Mouse (Mus musculus) layer of hippocampus, postnatal 36 days (tissue): ENCODE measurements around the gene Ltf. TPM values are rescaled to one million over a fixed set of nuclear protein-coding genes. Genes with fewer than 3 reads are reported as not detected.

Experiments
- DNase-seq, 2 experiments: peaks; one replicate each; pipeline ENCODE4 v3.0.0; 2022
- total RNA-seq, 2 experiments: library from RNA; stranded (reverse); gene quantifications; 2 replicates each; pipeline ENCODE4 v1.2.3; 2021

The Ltf gene
- total RNA-seq: under 1 TPM; 0.30 to 0.63 TPM

DNA sequence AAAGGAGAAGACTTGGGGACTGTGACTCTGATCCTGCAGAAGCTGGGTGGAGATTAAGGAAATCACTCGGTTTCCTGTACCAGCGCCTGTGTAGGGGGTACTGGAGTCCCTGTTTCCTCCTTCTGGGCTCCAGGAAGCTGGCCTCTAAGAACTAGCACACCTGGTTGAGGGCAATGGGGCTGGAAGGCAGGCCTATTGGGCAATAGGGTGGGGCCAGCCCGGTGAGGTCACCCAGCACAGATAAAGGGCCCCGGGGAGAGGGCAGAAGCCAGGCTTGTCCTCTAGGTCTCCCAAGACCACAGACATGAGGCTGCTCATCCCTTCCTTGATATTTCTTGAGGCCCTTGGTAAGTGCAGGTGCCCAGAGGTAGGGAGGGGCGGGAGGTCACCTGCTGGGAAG, at the start of gene Ltf:
TSS of gene Ltf (plus strand) at position 250 of the 400 bp plus-strand sequence.
- DNase-seq: no peak

DNA sequence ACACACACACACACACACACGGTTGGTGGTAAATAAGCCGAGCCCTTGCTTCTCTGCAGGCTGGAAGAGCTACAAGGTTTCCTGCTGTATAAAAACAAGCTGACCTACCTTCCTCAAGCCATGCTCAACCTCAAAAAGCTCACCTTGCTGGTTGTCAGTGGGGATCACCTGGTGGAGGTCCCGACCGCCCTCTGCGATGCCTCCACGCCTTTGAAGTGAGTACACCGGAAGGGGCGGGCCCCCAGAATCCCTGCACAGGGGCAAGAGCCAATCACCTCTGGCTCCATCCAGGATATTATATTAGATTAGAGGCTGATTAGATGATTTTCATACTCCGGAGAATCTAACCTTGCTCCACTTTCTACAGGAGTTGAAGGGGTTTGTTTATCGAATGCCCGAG, 39.7 kb upstream of the Ltf start:
- DNase-seq: no peak

DNA sequence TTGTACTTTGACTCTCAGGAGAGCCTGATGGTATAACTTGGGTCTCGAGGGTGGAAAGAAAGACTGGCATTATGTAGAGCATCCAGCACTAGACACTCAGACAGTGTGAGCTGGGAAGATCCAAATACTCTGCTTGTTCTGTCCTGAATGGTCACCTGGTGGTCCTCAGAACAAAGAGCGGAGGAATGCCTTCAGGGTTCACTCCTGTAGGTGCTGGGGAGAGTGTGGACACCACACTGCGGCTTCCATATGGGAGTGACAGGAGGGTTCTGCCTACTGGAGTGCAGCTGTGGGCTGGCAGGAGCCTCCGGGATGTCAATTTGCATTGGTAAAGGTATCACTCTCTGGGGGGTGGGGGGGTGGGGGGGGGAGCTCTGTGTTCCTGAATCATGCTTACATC, 36.7 kb upstream of the Ltf start:
- no peak for DNase-seq

DNA sequence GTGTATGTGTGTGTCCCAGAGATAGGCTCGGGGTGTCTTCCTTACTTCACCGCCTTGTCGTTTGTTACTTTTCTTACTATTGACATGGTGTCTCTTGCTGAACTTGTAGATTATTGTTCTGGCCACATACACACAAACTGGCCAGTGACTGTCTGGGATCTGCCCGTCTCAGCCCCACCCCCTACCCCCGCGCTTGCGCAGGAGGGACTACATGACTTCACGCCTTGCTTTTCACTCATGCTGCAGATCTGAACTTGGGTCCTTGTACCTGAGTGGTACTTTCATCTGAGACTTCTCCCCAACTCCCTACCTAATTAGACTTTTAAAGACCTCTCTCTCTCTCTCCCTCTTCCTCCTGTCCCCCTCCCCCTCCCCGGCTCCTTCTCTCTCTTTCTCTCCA, 35.0 kb upstream of the Ltf start:
- DNase-seq: no peak

DNA sequence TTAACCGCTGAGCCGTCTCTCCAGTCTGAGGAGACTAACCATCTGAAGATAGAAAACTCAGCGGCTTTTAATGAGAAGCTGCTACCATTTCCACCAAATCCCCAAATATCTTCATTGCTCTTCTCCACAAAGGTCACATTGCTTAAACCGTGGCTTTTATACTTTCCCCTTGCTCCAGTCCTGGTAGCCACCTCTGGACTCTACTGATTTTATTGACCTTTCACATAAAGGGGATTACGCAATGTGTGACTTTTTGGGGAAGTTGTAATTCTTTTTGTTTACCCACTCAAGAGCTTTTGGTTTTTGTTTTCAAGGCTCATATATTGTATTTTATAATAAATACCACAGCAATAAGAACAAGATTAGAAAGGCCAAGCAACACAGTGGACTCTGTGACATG, 33.5 kb upstream of the Ltf start:
- DNase-seq: no peak

DNA sequence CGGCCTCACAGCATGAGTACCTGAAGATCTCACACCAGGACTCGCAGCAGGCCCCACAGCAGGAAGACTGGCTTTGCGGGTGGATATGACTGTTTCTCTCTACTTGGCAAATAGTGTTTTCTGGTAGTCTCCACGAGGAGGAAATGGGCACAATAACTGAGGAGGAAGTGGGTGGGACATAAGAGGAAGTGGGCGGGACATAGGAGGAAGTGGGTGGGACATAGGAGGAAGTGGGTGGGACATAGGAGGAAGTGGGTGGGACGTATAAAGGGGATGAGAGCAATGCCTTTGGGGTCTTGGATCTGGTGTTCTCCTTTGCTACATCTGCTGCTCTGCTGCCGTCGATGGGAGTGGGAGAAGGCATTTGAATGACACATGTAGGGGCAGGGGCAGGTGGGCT, 33.1 kb upstream of the Ltf start:
- DNase-seq: no peak

DNA sequence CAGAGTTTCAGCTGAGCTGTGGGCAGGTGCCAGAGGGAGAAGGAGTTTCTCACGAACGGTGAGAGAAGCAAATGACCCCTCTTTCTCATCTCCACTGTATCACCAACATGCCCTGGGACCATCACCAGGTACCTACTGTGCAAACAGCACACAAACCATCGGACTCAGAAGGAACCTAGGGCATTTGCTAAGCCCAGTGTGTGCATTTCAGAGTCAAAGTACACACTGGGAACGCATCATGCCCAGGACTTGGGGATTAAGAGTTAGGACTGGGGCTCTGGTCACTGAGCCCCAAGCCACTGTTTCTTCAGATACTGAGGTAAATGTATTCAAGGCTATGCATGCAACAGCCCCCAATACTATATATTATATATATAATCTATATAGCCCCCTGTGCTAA, 31.7 kb upstream of the Ltf start:
- DNase-seq: no peak

DNA sequence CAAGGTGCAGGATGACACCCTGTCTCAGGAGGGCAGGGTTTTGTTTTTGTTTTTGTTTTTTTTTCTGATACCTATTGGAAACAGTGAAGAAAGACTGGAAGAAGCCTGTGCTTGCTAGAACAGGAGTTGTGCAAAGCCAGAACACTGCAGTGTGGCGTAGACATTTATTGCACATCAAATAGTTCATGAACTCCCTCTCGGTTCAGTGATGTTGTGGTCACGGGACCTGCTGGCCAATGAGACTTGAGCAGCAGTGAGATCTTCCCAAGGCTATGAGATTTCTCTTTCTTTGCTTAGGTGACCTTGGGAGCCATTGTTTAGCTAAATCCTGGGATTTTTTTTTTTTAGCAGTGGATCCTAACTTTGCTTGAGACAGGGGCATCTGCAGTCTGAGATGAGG, 31.0 kb upstream of the Ltf start:
- DNase-seq: no peak

DNA sequence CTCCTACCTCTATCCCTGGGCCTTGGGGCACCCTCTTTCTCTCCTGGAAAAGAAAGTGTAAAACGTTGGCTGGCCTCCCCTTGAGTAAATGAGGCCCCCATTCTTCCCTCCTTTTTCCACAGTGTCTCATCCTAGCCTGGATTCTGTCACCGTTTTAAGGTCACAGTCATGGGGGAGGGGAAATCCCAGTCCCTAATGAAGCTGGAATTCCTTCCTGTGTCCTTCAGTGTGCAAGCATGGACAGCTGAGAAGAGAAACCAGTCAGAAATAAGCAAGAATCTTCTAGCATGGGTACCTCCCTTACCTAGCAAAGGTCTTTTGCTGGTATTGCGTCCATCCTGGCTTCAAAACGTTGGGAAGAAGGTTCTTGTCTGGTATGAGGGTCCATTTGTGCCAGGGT, 29.9 kb upstream of the Ltf start:
- no peak for DNase-seq

DNA sequence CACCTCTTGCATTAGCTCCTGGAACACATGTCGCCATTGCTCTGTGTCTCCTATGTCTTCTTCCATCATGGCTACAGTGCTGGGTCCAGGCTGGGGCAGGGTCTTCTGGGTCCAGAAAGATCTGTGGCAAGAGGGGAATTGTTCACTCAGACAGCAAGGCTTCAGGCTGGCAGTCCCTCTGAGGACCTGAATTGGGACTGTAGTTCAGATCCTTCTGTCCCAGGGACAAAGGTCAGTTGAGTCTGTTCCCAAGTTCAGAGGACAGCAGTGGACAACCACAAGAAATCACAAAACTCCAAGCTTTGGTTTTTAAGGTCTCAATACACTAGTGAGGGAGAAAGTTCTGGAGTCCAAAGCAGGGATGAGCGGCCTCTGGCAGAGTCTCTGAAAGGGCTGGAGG, 29.5 kb upstream of the Ltf start:
- DNase-seq: no peak

DNA sequence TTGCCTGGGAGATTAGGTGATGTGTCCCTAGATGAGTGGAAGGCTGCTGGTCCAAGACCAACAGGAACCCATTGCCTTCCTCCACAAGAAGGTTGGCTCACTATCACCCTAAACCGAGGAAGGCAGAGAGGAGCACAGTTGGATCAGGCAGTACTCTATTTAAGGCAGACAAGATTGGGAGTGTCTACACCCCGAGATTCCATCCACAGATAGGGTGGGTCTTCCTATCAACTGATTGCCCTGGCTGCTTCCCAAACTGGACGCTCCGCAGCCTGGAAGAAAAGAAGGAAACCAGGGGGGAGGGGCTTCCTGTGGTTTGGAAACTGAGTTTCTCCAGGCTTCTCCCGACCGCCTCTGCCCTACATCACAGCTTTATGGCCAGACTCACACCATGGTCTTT, 28.9 kb upstream of the Ltf start, which contains the start of gene Rtp3:
TSS of gene Rtp3 (minus strand) at position 380 of the 400 bp plus-strand sequence.
- DNase-seq: no peak

DNA sequence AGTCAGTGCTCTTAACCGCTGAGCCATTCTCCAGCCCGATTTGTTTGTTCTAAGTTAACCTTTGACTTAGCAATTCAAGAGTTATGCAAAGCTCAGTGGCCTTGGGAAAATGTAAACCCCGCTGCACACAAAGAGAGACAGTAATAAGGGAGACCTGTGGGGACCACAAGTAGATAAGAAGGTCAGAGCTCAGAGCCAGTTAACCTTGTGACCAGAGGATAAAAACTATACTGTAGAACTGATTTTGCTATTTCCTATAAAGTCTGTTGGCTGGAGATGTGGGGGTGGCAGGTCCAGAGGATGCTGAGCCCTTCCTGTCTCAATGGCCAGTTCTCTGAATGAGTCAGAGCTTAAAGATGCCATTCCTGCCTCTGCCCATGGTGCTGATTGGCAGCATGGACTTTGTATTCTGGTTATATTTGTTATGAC, 25.8 kb upstream of the Ltf start:
- no peak for DNase-seq

DNA sequence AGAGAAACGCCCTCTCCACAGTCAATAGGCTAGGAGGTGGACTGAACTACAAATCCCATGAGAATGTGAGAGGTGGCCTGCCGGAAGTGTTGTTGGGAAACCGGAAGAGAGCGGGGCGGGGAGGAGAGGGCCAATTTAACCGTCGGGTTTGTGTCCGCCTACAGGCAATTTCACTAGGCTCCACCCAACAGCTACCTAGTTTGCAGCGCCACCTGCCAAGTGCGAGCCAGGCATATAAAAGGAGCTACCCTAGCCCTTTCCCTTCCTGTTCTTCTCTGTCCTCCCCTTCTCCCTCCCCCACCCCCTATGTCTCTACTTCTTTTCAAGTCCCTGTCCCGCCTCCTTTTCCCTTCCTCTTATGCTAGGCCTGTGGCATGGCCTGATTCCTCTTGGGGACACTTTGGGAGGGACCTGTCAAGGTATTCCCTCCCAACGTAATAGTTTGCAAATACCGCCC, 24.3 kb upstream of the Ltf start:
- DNase-seq: peak; percentile 64 to 65

DNA sequence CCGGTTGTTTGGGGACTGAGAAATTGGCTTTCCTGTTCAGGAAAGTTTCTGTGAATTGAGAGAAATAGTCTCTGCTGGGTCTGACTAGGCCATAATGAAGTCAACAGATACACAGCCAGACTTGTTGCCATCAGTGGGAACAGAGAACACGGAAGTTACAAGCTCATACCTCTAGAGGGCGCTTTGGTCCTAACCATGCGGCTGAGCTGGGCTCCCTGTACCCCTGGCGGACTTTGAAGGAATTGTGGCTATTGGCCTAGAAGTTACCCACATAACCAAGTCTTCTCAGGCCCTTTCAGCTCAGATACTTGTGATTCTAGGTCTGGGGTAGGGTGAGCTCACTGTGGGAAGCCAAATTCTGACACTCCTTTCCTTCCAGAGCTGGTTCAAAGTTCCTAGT, 21.8 kb upstream of the Ltf start:
- DNase-seq: peak; percentile 44 to 60

DNA sequence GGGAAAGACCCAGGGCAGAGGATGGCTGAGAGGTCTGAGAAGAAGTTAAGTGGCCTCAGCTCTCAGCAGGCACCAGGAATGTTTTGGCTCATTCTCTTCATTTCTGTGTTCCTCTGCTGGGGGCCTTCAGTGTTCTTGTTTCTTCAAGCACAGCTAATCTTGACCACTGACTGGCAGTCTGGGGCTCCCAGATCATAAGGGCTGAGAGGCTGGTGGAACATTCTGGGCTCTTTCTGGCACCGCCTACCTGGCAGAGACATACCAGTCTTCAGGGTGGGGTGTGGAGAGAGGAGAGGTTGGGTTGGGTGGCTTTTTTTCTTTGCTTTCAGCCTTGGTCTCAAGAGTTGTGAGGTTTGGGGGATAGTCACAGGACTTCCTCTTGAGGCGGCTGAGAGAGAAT, 20.0 kb upstream of the Ltf start:
- no peak for DNase-seq

DNA sequence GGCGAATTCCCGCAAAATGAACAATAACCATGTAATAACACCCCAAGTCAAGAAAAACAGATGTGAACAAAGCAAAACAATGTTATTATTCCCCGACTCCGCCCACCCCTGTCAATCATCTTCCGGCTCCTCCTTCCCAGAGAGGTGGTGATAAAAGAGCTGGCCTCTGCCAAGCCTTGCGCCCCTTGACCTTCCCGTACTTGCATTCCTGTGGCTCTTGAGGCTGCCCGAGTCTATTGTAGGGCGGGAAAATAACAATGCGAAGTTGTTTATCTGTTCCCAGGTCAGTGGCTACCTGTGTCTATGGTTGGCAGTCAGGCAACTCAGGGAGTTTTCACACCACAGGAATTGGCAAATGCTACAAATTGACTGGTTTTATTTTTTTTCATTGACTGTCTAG, 19.2 kb upstream of the Ltf start:
- DNase-seq: no peak

DNA sequence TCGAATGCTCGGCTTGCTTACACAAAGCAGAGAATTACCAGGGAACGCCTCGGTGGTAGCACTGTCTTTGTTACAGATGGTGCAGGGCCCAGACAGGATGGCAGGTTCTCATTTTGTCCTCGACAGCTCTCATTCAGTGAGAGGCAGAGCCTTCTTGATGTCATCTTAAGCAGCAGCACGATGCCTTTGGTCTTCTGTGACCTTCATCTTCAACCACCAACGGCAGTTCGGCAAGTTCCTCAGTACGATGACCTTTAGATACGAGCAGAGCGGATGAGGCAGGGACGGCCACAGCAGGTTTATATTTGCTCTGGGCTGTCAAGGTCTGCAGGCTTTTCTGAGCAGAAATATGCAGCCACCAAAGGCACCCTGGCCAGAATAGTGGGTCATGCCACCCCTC, 17.4 kb upstream of the Ltf start:
- DNase-seq: no peak

DNA sequence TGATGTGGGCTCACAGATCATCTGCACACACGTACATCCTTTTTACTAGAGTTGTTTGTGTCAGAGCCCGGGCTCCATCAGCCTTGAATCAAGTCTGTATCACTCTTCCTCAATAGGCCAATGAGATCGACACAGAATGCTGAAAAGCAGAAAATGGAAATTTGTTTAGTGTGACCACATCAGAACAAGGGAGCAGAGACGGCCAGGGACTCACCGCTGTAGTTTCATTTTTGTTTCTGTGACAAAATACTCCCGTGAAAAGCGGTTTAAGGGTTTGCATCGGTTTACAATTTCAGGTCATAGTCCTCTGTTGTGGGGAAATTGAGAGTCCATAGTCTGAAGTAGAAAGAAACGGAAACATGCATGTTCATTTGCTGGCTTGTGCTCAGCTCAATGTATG, 15.8 kb upstream of the Ltf start:
- no peak for DNase-seq

DNA sequence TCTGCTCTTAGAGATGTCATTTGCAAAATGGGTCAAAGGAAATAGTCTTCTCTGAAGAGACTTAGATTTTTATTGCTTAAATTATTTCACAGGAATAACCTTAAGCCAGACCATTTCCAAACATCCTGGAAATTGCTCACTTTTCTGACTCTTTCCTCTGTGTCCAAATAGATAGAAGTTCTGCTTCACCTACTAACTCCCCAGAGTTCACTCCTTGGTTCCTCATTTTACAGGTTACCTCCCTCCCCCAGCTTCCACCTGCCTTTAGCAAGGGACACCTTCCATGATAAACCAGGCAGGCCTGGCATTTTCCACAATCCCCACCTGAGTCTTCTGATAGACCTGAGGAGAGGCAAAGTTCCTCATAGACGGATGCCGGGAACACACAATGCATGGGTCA, 12.5 kb upstream of the Ltf start:
- no peak for DNase-seq

DNA sequence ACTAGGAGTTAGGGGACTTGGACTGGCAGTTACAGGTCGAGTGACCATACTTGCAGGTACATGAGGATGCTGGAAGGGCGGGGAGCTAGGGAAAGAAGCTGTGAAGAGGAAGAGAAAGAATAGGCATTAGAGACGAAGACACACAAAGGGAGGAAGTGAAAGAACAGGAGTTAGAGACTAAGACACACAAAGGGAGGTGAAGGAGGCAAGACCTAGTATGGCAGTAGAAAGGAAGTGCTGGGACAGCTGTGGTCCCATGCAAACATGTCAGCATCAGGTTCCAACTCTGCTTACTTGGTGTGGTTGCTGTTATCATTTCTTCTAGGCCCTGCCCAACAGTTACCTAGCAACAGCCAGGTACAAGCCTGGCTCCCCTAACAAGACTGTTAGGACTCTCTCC, 9.3 kb upstream of the Ltf start:
- no peak for DNase-seq

DNA sequence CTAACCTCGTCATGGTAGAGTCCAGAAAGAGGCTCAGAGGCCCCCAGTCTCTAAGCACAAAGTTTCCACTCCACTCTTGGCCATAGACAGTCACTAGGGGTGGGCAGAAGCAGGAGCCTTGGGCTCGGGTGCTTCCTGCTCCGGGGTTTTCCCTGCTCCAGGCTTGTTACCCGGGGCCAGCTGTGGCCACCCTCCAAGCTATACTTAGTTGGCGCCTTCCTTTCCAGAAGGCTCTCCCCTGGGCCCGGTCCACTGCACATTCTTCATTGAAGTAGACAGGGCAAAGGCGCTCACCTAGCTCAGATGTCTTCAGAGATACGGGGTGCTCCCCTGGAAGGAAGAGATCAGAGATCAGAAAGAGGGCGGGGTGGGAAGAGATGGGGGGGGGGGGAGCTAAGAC, 7.5 kb upstream of the Ltf start:
- no peak for DNase-seq

DNA sequence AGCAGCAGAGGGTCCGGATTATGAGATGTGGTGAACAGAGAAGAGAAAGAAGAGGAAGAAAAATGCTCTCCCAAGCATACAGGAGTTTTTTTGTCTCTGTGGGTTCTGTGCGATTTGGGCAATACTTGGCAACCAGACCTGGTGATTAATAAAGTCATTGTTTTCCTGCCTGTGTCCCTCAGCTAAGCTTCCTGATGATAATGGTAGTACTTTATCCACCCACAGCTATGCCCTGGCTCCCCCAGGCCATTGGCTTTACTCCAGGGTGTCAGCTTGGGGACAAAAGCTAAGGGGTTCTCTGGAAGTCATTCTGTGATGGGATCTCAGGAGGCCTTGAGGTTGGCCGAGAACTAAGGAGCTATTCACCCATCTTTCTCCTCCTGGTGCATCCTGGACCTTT, 7.0 kb upstream of the Ltf start:
- DNase-seq: no peak

DNA sequence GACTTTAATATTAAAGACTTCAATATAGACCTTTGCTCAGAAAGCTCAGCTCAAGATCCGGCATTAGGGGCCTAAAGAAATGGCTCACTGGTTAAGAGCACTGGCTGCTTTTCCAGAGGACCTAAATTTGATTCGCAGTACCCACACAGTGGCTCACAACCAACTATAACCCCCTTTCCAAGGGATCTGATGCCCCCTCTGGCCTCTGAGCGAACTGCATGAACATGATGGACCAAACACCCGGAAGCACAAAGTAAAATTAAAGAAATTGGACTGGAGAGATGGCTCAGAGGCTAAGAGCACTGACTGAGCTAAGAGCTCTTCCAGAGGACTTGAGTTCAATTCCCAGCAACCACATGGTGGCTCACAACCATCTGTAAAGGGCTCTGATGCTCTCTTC, 3.4 kb upstream of the Ltf start:
- no peak for DNase-seq

DNA sequence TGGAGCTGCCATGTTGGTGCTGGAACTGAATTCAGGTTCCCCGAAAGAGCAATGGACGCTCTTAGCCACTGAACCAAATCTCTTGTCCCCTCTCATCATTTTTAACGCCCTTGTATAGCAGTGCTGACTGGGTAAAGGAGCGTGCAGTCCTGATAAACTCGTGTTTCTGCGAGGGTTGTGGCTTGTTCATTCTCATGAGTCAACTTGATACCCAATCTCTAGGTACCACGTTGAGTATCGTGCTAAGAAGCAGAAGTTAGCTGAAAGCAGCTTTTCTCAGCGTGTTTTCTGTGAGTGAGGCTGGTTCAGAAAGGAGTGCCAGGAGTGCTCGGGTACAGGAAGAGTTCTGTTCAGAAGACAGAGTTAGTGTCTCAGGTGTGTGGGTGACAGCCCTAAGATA, 7.7 kb downstream of the Ltf start:
- no peak for DNase-seq

DNA sequence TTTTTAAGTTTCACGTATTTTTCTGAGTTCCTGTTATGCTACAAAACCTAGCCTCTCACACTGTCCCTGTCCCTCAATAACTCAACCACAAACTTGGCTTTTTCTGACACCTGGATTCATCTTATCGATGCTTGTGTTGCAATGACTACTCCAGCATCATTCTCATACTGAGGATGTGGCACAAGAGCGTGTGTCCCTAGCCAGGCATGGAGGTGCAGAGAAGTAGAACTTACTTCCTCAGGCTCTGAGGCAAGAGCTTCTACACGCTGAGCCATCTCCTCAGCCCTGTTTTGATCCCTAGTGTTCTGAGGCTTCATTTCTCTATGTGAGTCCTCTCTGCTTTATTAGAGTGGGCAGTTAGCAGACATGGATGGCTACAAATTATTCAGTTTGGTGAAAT, 14.6 kb downstream of the Ltf start:
- DNase-seq: no peak

DNA sequence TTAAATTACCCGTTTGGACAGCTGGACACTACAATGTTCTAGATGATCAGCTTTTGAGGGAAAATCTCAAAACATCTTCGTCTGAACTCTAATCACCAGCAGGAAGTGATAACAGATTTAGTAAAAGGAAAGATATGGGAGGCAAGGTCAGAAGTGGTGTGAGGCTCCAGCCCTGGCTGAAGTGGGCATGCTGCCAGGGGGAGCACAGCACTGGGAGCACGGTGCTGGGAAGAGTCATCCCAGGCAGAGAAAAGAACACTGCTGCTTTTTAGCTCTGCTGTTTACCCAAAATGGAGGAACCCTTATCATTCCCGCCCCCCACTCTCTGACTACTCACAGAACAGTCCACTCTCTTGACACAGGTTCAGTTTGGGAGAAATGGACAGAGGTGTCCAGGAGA, 20.9 kb downstream of the Ltf start:
- no peak for DNase-seq
